Mouse (Mus musculus): ENCODE measurements at regions not wholly inside any gene's neighbourhood (a gene's known extent, or its start where the extent isn't known, plus 50 kb on each side); places are given as distances from the start of the nearest gene placed in this dataset.

DNA sequence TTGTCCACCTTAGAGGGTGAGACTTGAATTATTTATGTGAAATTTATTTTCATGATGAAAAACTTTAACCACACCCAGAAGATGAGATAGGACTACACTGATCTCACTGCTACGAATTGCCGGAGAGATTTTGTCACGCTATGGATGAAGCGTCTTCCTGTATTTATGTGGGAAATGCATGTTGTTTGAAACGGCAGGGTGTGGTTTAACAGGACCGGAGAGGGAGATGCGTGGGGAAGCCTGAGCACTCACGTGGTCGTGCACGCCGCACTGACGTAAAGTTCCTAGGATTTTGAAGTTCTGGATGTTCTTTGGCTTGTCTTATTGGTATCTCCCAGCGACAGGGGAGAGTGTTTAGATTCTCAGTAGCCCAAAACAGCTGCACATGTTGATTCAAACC, 139.3 kb upstream of the Ubr2 start:
- H3K9ac ChIP-seq, result no peak overlapping the region
- H3K4me1 ChIP-seq, result peaks cover 64% of the 10 kb centered on the region
- peaks cover 27% of the 10 kb centered on the region for H3K36me3 ChIP-seq
- no peak overlapping the region for H3K4me3 ChIP-seq
- no peaks in the 10 kb centered on the region for H3K9me3 ChIP-seq
- H3K27me3 ChIP-seq (replicated peaks), result no peaks in the 10 kb centered on the region
- 82% methylated on average over 13 of the region's 13 CpGs for WGBS
- ATAC-seq (ENCODE audit: extremely low read depth, insufficient number of reproducible peaks, low FRiP score, low TSS enrichment), result no peak
- H3K27ac ChIP-seq (replicated peaks), result no peak overlapping the region; the same call in 1 of the 2 replicates
- H3K4me2 ChIP-seq, result no peak overlapping the region

DNA sequence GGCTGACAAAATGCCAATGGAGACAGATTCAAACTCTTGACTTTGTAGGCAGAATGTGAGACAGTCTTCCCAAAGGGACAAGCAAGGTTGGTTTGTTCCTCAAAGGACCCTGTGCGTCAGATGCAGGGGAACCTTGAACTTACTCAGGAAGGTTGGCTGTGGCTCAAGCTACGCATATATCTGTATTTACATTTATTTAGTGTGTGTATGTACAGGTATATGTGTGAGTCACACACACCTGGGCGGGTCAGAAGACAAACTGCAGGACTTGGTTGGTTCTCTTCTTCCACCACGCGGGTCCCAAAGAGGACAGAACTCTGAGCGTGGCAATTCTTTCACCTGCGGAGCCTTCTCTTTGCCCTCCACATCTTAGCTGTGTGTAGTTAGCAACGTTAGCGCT, 138.8 kb upstream of the Ubr2 start:
- Histone ChIP-seq H3K4me2 (no peak overlapping the region), H3K9ac (no peak overlapping the region), H3K36me3 (peaks cover 22% of the 10 kb centered on the region), H3K4me3 (no peak overlapping the region), H3K27me3 (replicated peaks) (no peaks in the 10 kb centered on the region), H3K9me3 (no peaks in the 10 kb centered on the region), H3K27ac (replicated peaks) (no peak overlapping the region), H3K4me1 (peaks cover 69% of the 10 kb centered on the region)
- 84% methylated on average over 9 of the region's 9 CpGs for WGBS
- ATAC-seq (ENCODE audit: extremely low read depth, insufficient number of reproducible peaks, low FRiP score, low TSS enrichment), result no peak

- Histone ChIP-seq H3K27ac (replicated peaks) (no peak overlapping the region), H3K27me3 (replicated peaks) (no peaks in the 10 kb centered on the region), H3K4me3 (no peak overlapping the region), H3K36me3 (peaks cover 20% of the 10 kb centered on the region), H3K9ac (no peak overlapping the region), H3K4me1 (peaks cover 81% of the 10 kb centered on the region), H3K9me3 (no peaks in the 10 kb centered on the region), H3K4me2 (no peak overlapping the region)
- WGBS, result 91% methylated on average over 4 of the region's 4 CpGs
- no peak for ATAC-seq (ENCODE audit: extremely low read depth, insufficient number of reproducible peaks, low FRiP score, low TSS enrichment)
Measured at GRCm38 (mm10) chr17:47146640-47147039, 136.3 kb upstream of the Ubr2 start.

DNA sequence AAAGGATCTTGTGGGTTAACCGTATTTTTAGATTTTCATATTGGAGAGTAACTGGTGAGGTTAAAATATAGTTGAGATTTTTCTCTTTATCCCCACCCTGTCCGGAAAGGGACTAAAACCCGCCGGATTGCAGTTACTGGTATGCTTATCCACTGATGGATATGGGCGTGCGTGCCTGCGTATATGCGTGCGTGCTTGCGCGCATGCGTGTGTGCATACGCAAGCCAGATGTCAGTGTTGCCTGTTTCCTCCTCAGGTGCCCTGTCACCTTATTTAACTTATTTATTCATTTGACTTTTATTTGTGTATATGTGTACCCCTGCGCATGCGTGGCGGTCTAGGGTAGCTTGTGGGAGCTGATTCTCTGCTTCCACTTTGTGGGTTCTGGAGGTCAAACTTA, 135.2 kb upstream of the Ubr2 start:
- no peak overlapping the region for H3K27ac ChIP-seq (replicated peaks)
- H3K4me2 ChIP-seq, result no peak overlapping the region
- ATAC-seq (ENCODE audit: extremely low read depth, insufficient number of reproducible peaks, low FRiP score, low TSS enrichment), result no peak
- no peaks in the 10 kb centered on the region for H3K27me3 ChIP-seq (replicated peaks)
- peaks cover 20% of the 10 kb centered on the region for H3K36me3 ChIP-seq
- peaks cover 70% of the 10 kb centered on the region for H3K4me1 ChIP-seq
- H3K9ac ChIP-seq, result no peak overlapping the region
- no peaks in the 10 kb centered on the region for H3K9me3 ChIP-seq
- no peak overlapping the region for H3K4me3 ChIP-seq
- 95% methylated on average over 16 of the region's 16 CpGs for WGBS

DNA sequence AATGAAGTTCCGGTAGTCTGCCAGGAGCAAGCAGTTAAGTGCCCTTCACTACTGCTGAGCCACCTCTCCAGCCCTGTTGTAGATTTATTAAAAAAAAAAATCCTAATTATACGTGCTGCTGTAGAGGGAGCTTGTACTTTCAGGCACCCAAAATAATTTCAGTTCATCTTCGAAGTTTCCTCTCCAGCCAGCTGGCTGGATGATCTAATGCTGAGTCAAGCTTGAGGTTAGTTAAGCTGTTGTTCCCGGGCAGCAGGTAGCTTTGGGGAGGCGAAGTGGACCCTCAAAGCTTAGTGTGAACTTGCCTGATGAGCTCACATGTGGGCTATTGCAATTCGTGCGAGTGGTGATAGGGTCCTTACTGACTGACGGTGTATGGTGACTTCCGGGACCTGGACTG, 134.6 kb upstream of the Ubr2 start:
- no peak for ATAC-seq (ENCODE audit: extremely low read depth, insufficient number of reproducible peaks, low FRiP score, low TSS enrichment)
- no peak overlapping the region for H3K27ac ChIP-seq (replicated peaks)
- H3K9me3 ChIP-seq, result no peaks in the 10 kb centered on the region
- peaks cover 64% of the 10 kb centered on the region for H3K4me1 ChIP-seq
- H3K9ac ChIP-seq, result no peak overlapping the region
- no peak overlapping the region for H3K4me2 ChIP-seq
- 78% methylated on average over 9 of the region's 9 CpGs for WGBS
- no peak overlapping the region for H3K4me3 ChIP-seq
- peaks cover 20% of the 10 kb centered on the region for H3K36me3 ChIP-seq
- no peaks in the 10 kb centered on the region for H3K27me3 ChIP-seq (replicated peaks)

DNA sequence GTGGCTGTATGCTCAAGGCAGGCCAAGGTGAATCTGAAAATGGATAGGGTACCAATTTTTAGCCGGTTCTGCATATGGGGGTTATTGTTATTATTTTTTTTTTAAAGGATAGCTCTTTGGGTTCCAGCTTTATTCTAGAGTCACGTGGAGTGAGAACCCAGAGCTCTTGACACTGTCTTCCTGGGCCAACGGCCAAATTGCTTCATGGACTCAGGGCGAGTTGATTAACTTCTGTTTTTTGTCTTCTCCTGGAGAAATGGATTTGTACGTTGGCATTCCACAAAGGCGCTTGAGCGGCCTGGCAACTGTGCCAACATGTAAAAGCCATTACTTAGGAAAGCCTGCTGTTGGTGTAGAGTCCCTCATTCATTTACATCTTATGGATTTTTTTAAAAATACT, 134.1 kb upstream of the Ubr2 start:
- WGBS, result 58% methylated on average over 7 of the region's 7 CpGs
- no peak for ATAC-seq (ENCODE audit: extremely low read depth, insufficient number of reproducible peaks, low FRiP score, low TSS enrichment)
- Histone ChIP-seq H3K27ac (replicated peaks) (0 out of 2 replicates have a peak overlapping the region, but pooled peaks have one; percentile 28), H3K36me3 (peaks cover 16% of the 10 kb centered on the region), H3K9me3 (no peaks in the 10 kb centered on the region), H3K4me3 (no peak overlapping the region), H3K4me2 (no peak overlapping the region), H3K9ac (peak overlapping the region; percentile 56; the same call in 1 of the 2 replicates), H3K4me1 (peaks cover 61% of the 10 kb centered on the region), H3K27me3 (replicated peaks) (no peaks in the 10 kb centered on the region)

DNA sequence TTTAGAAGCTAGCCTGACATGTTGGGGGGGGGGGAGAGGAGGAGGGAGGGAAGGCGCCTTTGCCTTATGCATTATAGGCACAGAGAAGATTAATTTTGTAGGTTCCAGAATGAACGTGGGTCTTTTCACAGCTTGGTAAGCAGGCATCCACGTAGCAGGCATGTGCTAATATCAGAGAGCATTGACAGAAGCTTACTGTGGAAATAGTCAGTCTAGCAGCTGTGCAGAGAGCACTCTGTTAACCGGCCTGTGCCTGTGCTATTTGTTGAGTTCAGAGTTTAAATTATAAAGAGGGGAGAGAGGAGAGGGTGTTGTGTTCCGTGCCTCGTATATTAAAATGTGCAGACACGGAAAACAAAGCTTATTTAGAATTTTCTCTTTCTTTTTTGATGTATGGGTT, 133.5 kb upstream of the Ubr2 start:
- H3K27me3 ChIP-seq (replicated peaks), result no peaks in the 10 kb centered on the region
- H3K4me2 ChIP-seq, result no peak overlapping the region
- H3K9me3 ChIP-seq, result no peaks in the 10 kb centered on the region
- 0 out of 2 replicates have a peak overlapping the region, but pooled peaks have one; percentile 28 for H3K27ac ChIP-seq (replicated peaks)
- peaks cover 11% of the 10 kb centered on the region for H3K36me3 ChIP-seq
- ATAC-seq (ENCODE audit: extremely low read depth, insufficient number of reproducible peaks, low FRiP score, low TSS enrichment), result no peak
- no peak overlapping the region for H3K4me3 ChIP-seq
- H3K9ac ChIP-seq, result peak overlapping the region; percentile 56; the same call in 1 of the 2 replicates
- WGBS, result 69% methylated on average over 7 of the region's 7 CpGs
- peaks cover 60% of the 10 kb centered on the region for H3K4me1 ChIP-seq

GRCm38 (mm10) chr17:47142885-47143284, 132.5 kb upstream of the Ubr2 start:
- Histone ChIP-seq H3K27me3 (replicated peaks) (no peaks in the 10 kb centered on the region), H3K4me3 (peak overlapping the region; percentile 77), H3K4me2 (peak overlapping the region; percentile 81), H3K36me3 (peaks cover 7% of the 10 kb centered on the region; the same call in 1 of the 2 replicates), H3K27ac (replicated peaks) (peak overlapping the region; percentile 95), H3K9ac (peak overlapping the region; percentile 95), H3K9me3 (no peaks in the 10 kb centered on the region), H3K4me1 (peaks cover 57% of the 10 kb centered on the region)
- WGBS, result 25% methylated on average over 7 of the region's 7 CpGs
- ATAC-seq (ENCODE audit: extremely low read depth, insufficient number of reproducible peaks, low FRiP score, low TSS enrichment), result no peak

DNA sequence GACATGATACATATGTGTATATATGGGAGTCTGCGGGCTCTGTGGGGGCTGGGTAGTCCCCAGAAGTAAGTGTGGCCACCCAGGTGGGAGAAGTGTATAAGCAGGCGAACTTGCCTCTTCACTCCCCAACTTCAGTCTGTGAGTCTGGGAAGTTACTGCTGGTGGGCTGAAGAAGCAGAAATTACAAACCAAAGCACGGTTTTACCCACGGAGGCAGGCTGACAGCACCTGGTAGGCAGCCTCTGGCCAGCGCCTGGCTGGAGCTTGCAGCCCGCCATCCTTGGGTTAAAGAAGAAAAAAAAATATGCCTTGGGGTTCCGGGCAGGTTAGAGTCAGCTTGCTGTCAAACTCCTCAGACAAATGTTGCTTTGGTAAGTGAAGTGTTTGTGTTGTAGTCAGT, 131.9 kb upstream of the Ubr2 start:
- peak overlapping the region; percentile 81 for H3K4me2 ChIP-seq
- H3K4me3 ChIP-seq, result peak overlapping the region; percentile 77
- peaks cover 7% of the 10 kb centered on the region; the same call in 1 of the 2 replicates for H3K36me3 ChIP-seq
- peak overlapping the region; percentile 95 for H3K9ac ChIP-seq
- H3K4me1 ChIP-seq, result peaks cover 54% of the 10 kb centered on the region
- peak overlapping the region; percentile 95 for H3K27ac ChIP-seq (replicated peaks)
- ATAC-seq (ENCODE audit: extremely low read depth, insufficient number of reproducible peaks, low FRiP score, low TSS enrichment), result no peak
- WGBS, result 7% methylated on average over 7 of the region's 7 CpGs
- no peaks in the 10 kb centered on the region for H3K9me3 ChIP-seq
- no peaks in the 10 kb centered on the region for H3K27me3 ChIP-seq (replicated peaks)

- ATAC-seq (ENCODE audit: extremely low read depth, insufficient number of reproducible peaks, low FRiP score, low TSS enrichment), result no peak
- Histone ChIP-seq H3K9ac (peak overlapping the region; percentile 95), H3K4me1 (peaks cover 51% of the 10 kb centered on the region), H3K27me3 (replicated peaks) (no peaks in the 10 kb centered on the region), H3K27ac (replicated peaks) (peak overlapping the region; percentile 95), H3K4me2 (peak overlapping the region; percentile 81), H3K4me3 (peak overlapping the region; percentile 77), H3K9me3 (no peaks in the 10 kb centered on the region), H3K36me3 (peaks cover 7% of the 10 kb centered on the region; the same call in 1 of the 2 replicates)
- WGBS, result under 1% methylated on average over 12 of the region's 12 CpGs
Measured at GRCm38 (mm10) chr17:47141843-47142215, 131.5 kb upstream of the Ubr2 start.

DNA sequence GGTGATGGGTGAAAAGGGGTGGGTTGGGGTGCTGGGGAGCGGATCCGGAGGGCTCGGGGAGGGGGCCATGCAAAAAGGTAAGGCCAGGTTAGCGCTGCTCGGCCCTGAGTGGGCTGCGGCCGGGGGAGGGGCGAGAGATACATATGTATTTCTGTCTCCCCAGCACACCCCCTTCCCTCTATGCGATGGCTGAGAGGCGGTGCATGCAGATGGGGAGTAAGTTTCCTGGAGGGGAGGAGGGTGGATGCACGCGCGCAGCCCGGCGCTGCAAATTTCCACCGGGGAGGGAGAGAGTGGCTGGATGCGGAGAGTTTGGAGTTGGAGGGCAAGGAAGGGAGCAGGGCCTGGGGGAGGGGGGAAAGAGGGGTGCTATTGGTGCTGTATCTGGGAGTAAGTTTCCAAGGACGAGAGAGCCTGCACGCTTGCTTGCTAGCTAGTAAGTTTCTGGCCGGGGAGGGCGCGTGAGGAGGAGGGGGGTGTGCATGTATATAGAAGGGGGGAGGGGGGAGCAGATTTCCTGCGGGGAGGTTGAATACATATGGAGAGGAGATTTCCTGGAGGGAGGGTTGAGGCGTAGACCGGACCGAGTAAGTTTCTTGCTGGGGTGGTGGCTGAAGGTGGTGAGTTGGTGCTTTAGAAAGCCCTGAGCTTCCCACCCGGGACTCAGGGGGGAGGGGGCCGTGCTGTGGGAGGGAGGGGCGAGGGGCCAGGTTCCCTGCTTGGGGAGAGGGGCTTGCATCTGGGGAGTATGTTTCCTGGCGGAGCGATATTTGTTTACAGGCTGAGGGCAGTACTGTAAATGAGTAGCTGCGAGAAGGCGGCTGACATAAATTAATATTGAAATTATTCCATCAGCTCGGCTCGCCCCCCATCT, 130.8 kb upstream of the Ubr2 start:
- Histone ChIP-seq H3K9ac (peak overlapping the region; percentile 95), H3K4me1 (peaks cover 49% of the 10 kb centered on the region), H3K9me3 (no peaks in the 10 kb centered on the region), H3K4me2 (peak overlapping the region; percentile 81), H3K36me3 (peaks cover 4% of the 10 kb centered on the region; the same call in 1 of the 2 replicates), H3K27me3 (replicated peaks) (no peaks in the 10 kb centered on the region), H3K4me3 (peak overlapping the region; percentile 77), H3K27ac (replicated peaks) (peak overlapping the region; percentile 95)
- ATAC-seq (ENCODE audit: extremely low read depth, insufficient number of reproducible peaks, low FRiP score, low TSS enrichment), result 0 out of 2 replicates have a peak, but pooled peaks have one; percentile 42
- 1% methylated on average over 35 of the region's 35 CpGs for WGBS

All from heart, embryonic 13.5 days (tissue).